Mouse (Mus musculus) layer of hippocampus, adult 9-11 months (tissue): ENCODE results near the gene Mllt3.

Source experiments
- DNase-seq: peaks from one replicate; pipeline ENCODE4 v3.0.0; 2022

Mllt3 gene

GRCm38 (mm10) chr4:87944320-87944719 is 88.8 kb downstream of the Mllt3 start:
- DNase-seq, result peak; percentile 14

GRCm38 (mm10) chr4:87942921-87943403 is 90.2 kb downstream of the Mllt3 start:
- DNase-seq, result no peak

GRCm38 (mm10) chr4:87939474-87940154 is 93.5 kb downstream of the Mllt3 start:
- no peak for DNase-seq

- no peak for DNase-seq
Observed at GRCm38 (mm10) chr4:87936326-87936725, 96.8 kb downstream of the Mllt3 start.

GRCm38 (mm10) chr4:87933701-87934337 is 99.3 kb downstream of the Mllt3 start:
- DNase-seq, result no peak

- DNase-seq, result no peak
Observed at GRCm38 (mm10) chr4:87930356-87931245, 102.6 kb downstream of the Mllt3 start.

- DNase-seq, result peak; percentile 29
Observed at GRCm38 (mm10) chr4:87928603-87929199, 104.5 kb downstream of the Mllt3 start.

- DNase-seq, result no peak
Observed at GRCm38 (mm10) chr4:87927354-87927753, 105.8 kb downstream of the Mllt3 start.

GRCm38 (mm10) chr4:87920664-87921063 is 112.5 kb downstream of the Mllt3 start:
- no peak for DNase-seq

GRCm38 (mm10) chr4:87911172-87911994 is 121.8 kb downstream of the Mllt3 start:
- no peak for DNase-seq

- no peak for DNase-seq
Observed at GRCm38 (mm10) chr4:87905149-87905771, 127.9 kb downstream of the Mllt3 start.

- DNase-seq, result no peak
Observed at GRCm38 (mm10) chr4:87904722-87905121, 128.4 kb downstream of the Mllt3 start.

GRCm38 (mm10) chr4:87902584-87902983 is 130.6 kb downstream of the Mllt3 start:
- no peak for DNase-seq

- DNase-seq, result no peak
Observed at GRCm38 (mm10) chr4:87901166-87901565, 132.0 kb downstream of the Mllt3 start.

- DNase-seq, result no peak
Observed at GRCm38 (mm10) chr4:87893498-87893897, 139.7 kb downstream of the Mllt3 start.

GRCm38 (mm10) chr4:87893012-87893411 is 140.2 kb downstream of the Mllt3 start:
- no peak for DNase-seq

GRCm38 (mm10) chr4:87883225-87883875 is 149.8 kb downstream of the Mllt3 start:
- DNase-seq, result peak; percentile 24

GRCm38 (mm10) chr4:87881995-87882394 is 151.2 kb downstream of the Mllt3 start:
- DNase-seq, result no peak

- no peak for DNase-seq
Observed at GRCm38 (mm10) chr4:87881583-87881982, 151.6 kb downstream of the Mllt3 start.

GRCm38 (mm10) chr4:87880297-87880696 is 152.9 kb downstream of the Mllt3 start:
- DNase-seq, result no peak

- DNase-seq, result peak; percentile 51
Observed at GRCm38 (mm10) chr4:87878701-87879100, 154.5 kb downstream of the Mllt3 start.
